Mouse (Mus musculus) limb, embryonic 13.5 days (tissue): ENCODE results near the gene Syvn1. TPM values are rescaled to one million over a fixed set of nuclear protein-coding genes. Genes with fewer than 3 reads are reported as not detected.

Experiments
- ATAC-seq: fragments of 200-750 bp; cut with Nextera tagmentation; 2 replicates; pipeline ENCODE4 v1.8.0; 2017; ENCODE audit warnings: low read depth, moderate number of reproducible peaks, moderate TSS enrichment; ENCODE audit not compliant: low FRiP score
- H3K27ac ChIP-seq: fragments of 300-500 bp; sonication (generic); 2 replicates; pipeline ENCODE4 v1.5.1; 2015; ENCODE audit warnings: inconsistent platforms, mild to moderate bottlenecking, moderate library complexity
- H3K27me3 ChIP-seq: fragments of 300-500 bp; sonication (generic); 2 replicates; pipeline ENCODE4 v1.6.1; 2015; ENCODE audit warnings: mild to moderate bottlenecking, inconsistent platforms
- H3K36me3 ChIP-seq: fragments of 300-500 bp; sonication (generic); 2 replicates; pipeline ENCODE4 v1.6.1; 2015; ENCODE audit warnings: inconsistent platforms, mild to moderate bottlenecking, moderate library complexity
- H3K4me1 ChIP-seq: fragments of 300-500 bp; sonication (generic); 2 replicates; pipeline ENCODE4 v1.6.1; 2015; ENCODE audit warnings: inconsistent platforms
- H3K4me2 ChIP-seq: fragments of 300-500 bp; sonication (generic); replicated peaks from 2 replicates; pipeline ENCODE4 v1.6.1; 2015; ENCODE audit warnings: inconsistent platforms, mild to moderate bottlenecking, moderate library complexity
- H3K4me3 ChIP-seq: fragments of 300-500 bp; sonication (generic); 2 replicates; pipeline ENCODE4 v1.5.1; 2015; ENCODE audit warnings: moderate library complexity, mild to moderate bottlenecking, inconsistent platforms
- H3K9ac ChIP-seq: fragments of 300-500 bp; sonication (generic); 2 replicates; pipeline ENCODE4 v1.6.1; 2015; ENCODE audit warnings: mild to moderate bottlenecking, inconsistent platforms
- H3K9me3 ChIP-seq: fragments of 300-500 bp; sonication (generic); 2 replicates; pipeline ENCODE4 v1.6.1; 2016; ENCODE audit warnings: inconsistent platforms
- WGBS: fragments of 180-500 bp; shearing (Covaris S2); methylation state at CpG from one replicate; pipeline ENCODE4 v1.1.7; 2015; 5-methylcytosine and 5-hydroxymethylcytosine counted together
- polyA plus RNA-seq: library from polyadenylated mRNA; unstranded; fragments of >200 nt; fragmentation: Nextera tagmentation; extraction: Ambion mirVana; gene quantifications from 2 replicates; pipeline ENCODE4 v1.2.1, GENCODE M21; 2015

The Syvn1 gene
- polyA plus RNA-seq, 1 experiment from 2014 or later, result 34.0 TPM

GRCm38 (mm10) chr19:6061641-6062302 is 15.4 kb downstream of the Syvn1 start:
- H3K4me2 ChIP-seq, result peak overlapping the region; percentile 100
- WGBS, result 2% methylated on average over 44 of the region's 44 CpGs
- peak overlapping the region; percentile 94 for H3K27ac ChIP-seq
- peaks cover 18% of the 10 kb centered on the region for H3K36me3 ChIP-seq
- H3K9me3 ChIP-seq, result no peaks in the 10 kb centered on the region
- peak overlapping the region; percentile 97 for H3K9ac ChIP-seq
- H3K4me3 ChIP-seq, result peak overlapping the region; percentile 88
- no peaks in the 10 kb centered on the region for H3K27me3 ChIP-seq
- peaks cover 35% of the 10 kb centered on the region for H3K4me1 ChIP-seq
- ATAC-seq, result no peak

- H3K4me3 ChIP-seq, result peak overlapping the region; percentile 88
- peaks cover 39% of the 10 kb centered on the region for H3K4me1 ChIP-seq
- peaks cover 18% of the 10 kb centered on the region for H3K36me3 ChIP-seq
- ATAC-seq, result no peak
- H3K27me3 ChIP-seq, result no peaks in the 10 kb centered on the region
- peak overlapping the region; percentile 100 for H3K4me2 ChIP-seq
- WGBS, result 72% methylated on average over 5 of the region's 5 CpGs
- H3K27ac ChIP-seq, result no peak overlapping the region; the same call in 1 of the 2 replicates
- H3K9ac ChIP-seq, result peak overlapping the region; percentile 97
- no peaks in the 10 kb centered on the region for H3K9me3 ChIP-seq
Observed at GRCm38 (mm10) chr19:6062418-6062817, 16.0 kb downstream of the Syvn1 start.

- peak overlapping the region; percentile 100 for H3K4me2 ChIP-seq
- H3K9me3 ChIP-seq, result no peaks in the 10 kb centered on the region
- peaks cover 44% of the 10 kb centered on the region for H3K4me1 ChIP-seq
- ATAC-seq, result no peak
- 89% methylated on average over 6 of the region's 6 CpGs for WGBS
- peaks cover 18% of the 10 kb centered on the region for H3K36me3 ChIP-seq
- no peak overlapping the region for H3K27ac ChIP-seq
- peak overlapping the region; percentile 97 for H3K9ac ChIP-seq
- no peaks in the 10 kb centered on the region for H3K27me3 ChIP-seq
- peak overlapping the region; percentile 88; the same call in 1 of the 2 replicates for H3K4me3 ChIP-seq
Observed at GRCm38 (mm10) chr19:6063081-6063480, 16.7 kb downstream of the Syvn1 start.

- Histone ChIP-seq H3K4me3 (peak overlapping the region; percentile 50), H3K9ac (peak overlapping the region; percentile 60), H3K27ac (0 out of 2 replicates have a peak overlapping the region, but pooled peaks have one; percentile 67), H3K4me1 (peaks cover 34% of the 10 kb centered on the region), H3K4me2 (peak overlapping the region; percentile 98), H3K9me3 (no peaks in the 10 kb centered on the region), H3K36me3 (peaks cover 34% of the 10 kb centered on the region), H3K27me3 (no peaks in the 10 kb centered on the region)
- 32% methylated on average over 5 of the region's 5 CpGs for WGBS
- ATAC-seq, result no peak
Observed at GRCm38 (mm10) chr19:6066571-6066970, 20.2 kb downstream of the Syvn1 start.

- H3K9me3 ChIP-seq, result no peaks in the 10 kb centered on the region
- peak overlapping the region; percentile 98 for H3K4me2 ChIP-seq
- peak overlapping the region; percentile 50 for H3K4me3 ChIP-seq
- peaks cover 36% of the 10 kb centered on the region for H3K36me3 ChIP-seq
- peaks cover 28% of the 10 kb centered on the region for H3K4me1 ChIP-seq
- peak; percentile 35 for ATAC-seq
- H3K27ac ChIP-seq, result peak overlapping the region; percentile 67
- under 1% methylated on average over 30 of the region's 30 CpGs for WGBS
- H3K27me3 ChIP-seq, result no peaks in the 10 kb centered on the region
- peak overlapping the region; percentile 60 for H3K9ac ChIP-seq
Observed at GRCm38 (mm10) chr19:6067011-6067723, 20.8 kb downstream of the Syvn1 start.

- Histone ChIP-seq H3K27ac (peak within 1 kb of the TSS; percentile 67), H3K36me3 (peaks cover 39% of the 10 kb centered on the region), H3K4me1 (peaks cover 21% of the 10 kb centered on the region), H3K27me3 (no peaks in the 10 kb centered on the region), H3K9ac (peak within 1 kb of the TSS; percentile 60), H3K4me3 (peak within 1 kb of the TSS; percentile 50), H3K9me3 (no peaks in the 10 kb centered on the region), H3K4me2 (peak within 1 kb of the TSS; percentile 98)
- 9% methylated on average over 33 of the region's 33 CpGs for WGBS
- peak; percentile 95 for ATAC-seq
Observed at GRCm38 (mm10) chr19:6067724-6068415, 21.5 kb downstream of the Syvn1 start, which contains the start of gene Tm7sf2. Gene Tm7sf2 (minus strand): TSS chr19:6068373.

- Histone ChIP-seq H3K9ac (no peak overlapping the region), H3K4me2 (no peak overlapping the region), H3K4me1 (peaks cover 19% of the 10 kb centered on the region), H3K27me3 (no peaks in the 10 kb centered on the region), H3K36me3 (peaks cover 48% of the 10 kb centered on the region), H3K27ac (no peak overlapping the region), H3K4me3 (no peak overlapping the region), H3K9me3 (no peaks in the 10 kb centered on the region)
- no peak for ATAC-seq
- WGBS, result 84% methylated on average over 4 of the region's 4 CpGs
Observed at GRCm38 (mm10) chr19:6068951-6069350, 22.6 kb downstream of the Syvn1 start.

GRCm38 (mm10) chr19:6069851-6070250 is 23.5 kb downstream of the Syvn1 start:
- Histone ChIP-seq H3K36me3 (peaks cover 55% of the 10 kb centered on the region), H3K4me2 (no peak overlapping the region)

GRCm38 (mm10) chr19:6070571-6071250 is 24.3 kb downstream of the Syvn1 start:
- H3K4me2 ChIP-seq, result no peak overlapping the region
- H3K27ac ChIP-seq, result no peak overlapping the region
- no peaks in the 10 kb centered on the region for H3K27me3 ChIP-seq
- peaks cover 60% of the 10 kb centered on the region for H3K36me3 ChIP-seq
- no peaks in the 10 kb centered on the region for H3K9me3 ChIP-seq
- H3K9ac ChIP-seq, result no peak overlapping the region
- peaks cover 19% of the 10 kb centered on the region for H3K4me1 ChIP-seq
- 87% methylated on average over 31 of the region's 31 CpGs for WGBS
- ATAC-seq, result no peak
- no peak overlapping the region for H3K4me3 ChIP-seq

More at GRCm38 (mm10) chr19:6069851-6070250, 23.5 kb downstream of the Syvn1 start:
- ATAC-seq, result no peak
- Histone ChIP-seq H3K4me3 (no peak overlapping the region), H3K4me1 (peaks cover 19% of the 10 kb centered on the region), H3K9me3 (no peaks in the 10 kb centered on the region), H3K9ac (no peak overlapping the region; the same call in 1 of the 2 replicates), H3K27ac (no peak overlapping the region), H3K27me3 (no peaks in the 10 kb centered on the region)
- WGBS, result 90% methylated on average over 10 of the region's 10 CpGs

- H3K36me3 ChIP-seq, result peaks cover 60% of the 10 kb centered on the region
- ATAC-seq, result no peak
- no peak overlapping the region for H3K4me3 ChIP-seq
Observed at GRCm38 (mm10) chr19:6071261-6071660, 24.9 kb downstream of the Syvn1 start.

GRCm38 (mm10) chr19:6073889-6074288 is 27.5 kb downstream of the Syvn1 start:
- Histone ChIP-seq H3K9ac (no peak overlapping the region), H3K36me3 (peaks cover 57% of the 10 kb centered on the region), H3K4me2 (no peak overlapping the region), H3K4me3 (no peak overlapping the region), H3K9me3 (no peaks in the 10 kb centered on the region), H3K4me1 (peaks cover 7% of the 10 kb centered on the region), H3K27me3 (no peaks in the 10 kb centered on the region), H3K27ac (no peak overlapping the region)
- no peak for ATAC-seq
- 87% methylated on average over 5 of the region's 5 CpGs for WGBS

More at GRCm38 (mm10) chr19:6071261-6071660, 24.9 kb downstream of the Syvn1 start:
- H3K27me3 ChIP-seq, result no peaks in the 10 kb centered on the region
- peaks cover 23% of the 10 kb centered on the region for H3K4me1 ChIP-seq
- H3K9ac ChIP-seq, result no peak overlapping the region
- WGBS, result 92% methylated on average over 19 of the region's 19 CpGs
- no peak overlapping the region for H3K27ac ChIP-seq
- no peak overlapping the region for H3K4me2 ChIP-seq
- no peaks in the 10 kb centered on the region for H3K9me3 ChIP-seq
